Comparison of ENCODE assay signal across 8 mouse cellular contexts in genomic region chr4:41314141-41315129, GRCm38 (mm10). TPM values are rescaled to one million over a fixed set of nuclear protein-coding genes. Genes with fewer than 3 reads are reported as not detected.
DNase-seq lines count a peak whose midpoint lies in the region; ATAC-seq lines count a peak whose summit lies in the region.

Dcaf12 (minus strand) TSS chr4:41314889.

- peak within 1 kb of the TSS; percentile 97 for H3K9ac ChIP-seq in kidney, embryonic 15.5 days

- H3K27me3 ChIP-seq in heart, embryonic 10.5 days (ENCODE audit: insufficient read depth, poor library complexity, severe bottlenecking) = no peaks in the 10 kb centered on the region
- no peaks in the 10 kb centered on the region for H3K27me3 ChIP-seq in kidney, embryonic 15.5 days

- H3K9me3 ChIP-seq in heart, embryonic 10.5 days = no peaks in the 10 kb centered on the region
- H3K9me3 ChIP-seq in kidney, embryonic 15.5 days (replicated peaks) = no peaks in the 10 kb centered on the region

- H3K4me2 ChIP-seq in kidney, embryonic 15.5 days = peak within 1 kb of the TSS; percentile 77

- peaks cover 32% of the 10 kb centered on the region for H3K36me3 ChIP-seq in heart, embryonic 10.5 days
- H3K36me3 ChIP-seq in kidney, embryonic 15.5 days = peaks cover 38% of the 10 kb centered on the region

- peak; percentile 95 for ATAC-seq in erythroblast, adult 5-6 weeks (replicated peaks; ENCODE audit: low FRiP score, poor library complexity, severe bottlenecking)
- ATAC-seq in kidney, embryonic 15.5 days (replicated peaks; ENCODE audit: low FRiP score) = peak; percentile 97
- ATAC-seq in monocyte, adult 5-6 weeks (replicated peaks; ENCODE audit: insufficient number of reproducible peaks, low FRiP score, low TSS enrichment, poor library complexity, severe bottlenecking) = peak; percentile 88

- DNase-seq in B cell, adult 2 months = peak; percentile 92 to 93
- DNase-seq in brain, adult 2 months (ENCODE audit: low read depth, low spot score) = peak; percentile 99
- DNase-seq in heart, embryonic 10.5 days (ENCODE audit: low spot score) = peak; percentile 97
- DNase-seq in liver = peak; percentile 96
- DNase-seq in spleen, postnatal 4 days (ENCODE audit: low spot score in 2 of 2) = peak; percentile 94 to 97

- H3K27ac ChIP-seq in heart, embryonic 10.5 days = peak within 1 kb of the TSS; percentile 96
- H3K27ac ChIP-seq in kidney, embryonic 15.5 days = peak within 1 kb of the TSS; percentile 99

- peak within 1 kb of the TSS; percentile 95 for H3K4me3 ChIP-seq in heart, embryonic 10.5 days
- H3K4me3 ChIP-seq in kidney, embryonic 15.5 days (replicated peaks) = peak within 1 kb of the TSS; percentile 98

- WGBS in heart, embryonic 10.5 days = under 1% methylated on average over 70 of the region's 70 CpGs
- WGBS in kidney, embryonic 15.5 days = under 1% methylated on average over 70 of the region's 70 CpGs

- peaks cover 15% of the 10 kb centered on the region for H3K4me1 ChIP-seq in heart, embryonic 10.5 days
- H3K4me1 ChIP-seq in kidney, embryonic 15.5 days = peaks cover 21% of the 10 kb centered on the region

RNA-seq across cellular contexts. Expression of gene Dcaf12, which starts in this region (rescaled TPM):
- total RNA-seq in erythroblast, adult 5-6 weeks (2015; ENCODE audit: low replicate concordance) = 200 and 219 TPM in 2 replicates
- 299 and 336 TPM in 2 replicates for total RNA-seq in erythroblast, adult 5-6 weeks (2017; ENCODE audit: low replicate concordance)
- 49.0 and 49.9 TPM in 2 replicates for polyA plus RNA-seq in heart, embryonic 10.5 days (2016; fragmentation: Nextera tagmentation; extraction: Ambion mirVana)
- polyA plus RNA-seq in kidney, embryonic 15.5 days (2015; fragmentation: Nextera tagmentation; extraction: Ambion mirVana) = 65.7 and 67.9 TPM in 2 replicates
- 44.1 to 49.8 TPM (median 44.7 TPM) in 3 replicates for total RNA-seq in monocyte, adult 5-6 weeks (2017)

Comparison
In these comparisons a context has a peak if more than half of its experiments do, and no peak if none do; other contexts are left out.
1. Peak in every context shown above with its lines: DNase-seq, ATAC-seq, H3K4me3 ChIP-seq and H3K27ac ChIP-seq.